Mouse (Mus musculus): ENCODE results near the gene Lrba. TPM values are rescaled to one million over a fixed set of nuclear protein-coding genes. Genes with fewer than 3 reads are reported as not detected.

The Lrba gene
- total and polyA plus RNA-seq, 3 experiments: 12.3 to 22.6 (median 13.8) TPM

GRCm38 (mm10) chr3:86343261-86343660 is 118.8 kb downstream of the Lrba start:
- no peak for DNase-seq (ENCODE audit: extremely low read depth)
- H3K9ac ChIP-seq (ENCODE audit: insufficient read depth, low read depth): no peak overlapping the region
- H3K79me2 ChIP-seq (replicated peaks; ENCODE audit: control insufficient read depth, extremely low read depth, insufficient read depth, poor library complexity, severe bottlenecking): no peaks in the 10 kb centered on the region
- in situ Hi-C loops (cut with MboI; ENCODE audit: low pct_ligation_motif_present, low pct_unique_long_range_greater_than_20kb, low sequenced_read_pairs): no loop called here
- no peak for TF ChIP-seq HCFC1 (IDR thresholded peaks at IDR 0.05; ENCODE audit: low read depth, low read length)
- TF ChIP-seq MXI1 (IDR thresholded peaks at IDR 0.05; ENCODE audit: low read depth, low read length): no peak
- peaks cover 2 to 3% of the 10 kb centered on the region in 2 experiments for H3K36me3 ChIP-seq (replicated peaks in 1 of 2; ENCODE audit: control insufficient read depth in 1 of 2, insufficient read depth in 1 of 2, low read length in 1 of 2)
- H3K27me3 ChIP-seq (replicated peaks): no peaks in the 10 kb centered on the region
- no peak overlapping the region for H3K27ac ChIP-seq (ENCODE audit: insufficient read depth, low read depth)
- no peaks in the 10 kb centered on the region for H3K9me3 ChIP-seq (replicated peaks; ENCODE audit: low read length)
- H3K4me1 ChIP-seq (ENCODE audit: control insufficient read depth in 1 of 2, insufficient read depth in 2 of 2): no peaks in the 10 kb centered on the region
- no peak overlapping the region for H3K4me3 ChIP-seq (replicated peaks in 1 of 3; ENCODE audit: low read depth in 2 of 3, low read length in 2 of 3, poor library complexity in 1 of 3)
- dilution Hi-C loops (cut with MboI; ENCODE audit: extremely low pct_ligation_motif_present, extremely low pct_unique_long_range_greater_than_20kb, low sequenced_read_pairs): no loop called here
- no peak overlapping the region for H3K4me2 ChIP-seq (ENCODE audit: insufficient read depth, low read depth, poor library complexity, severe bottlenecking)

- Histone ChIP-seq H3K4me2 (ENCODE audit: insufficient read depth, low read depth, poor library complexity, severe bottlenecking) (no peak overlapping the region), H3K27ac (ENCODE audit: insufficient read depth, low read depth) (no peak overlapping the region), H3K9ac (ENCODE audit: insufficient read depth, low read depth) (no peak overlapping the region), H3K79me2 (replicated peaks; ENCODE audit: control insufficient read depth, extremely low read depth, insufficient read depth, poor library complexity, severe bottlenecking) (no peaks in the 10 kb centered on the region), H3K4me3 (replicated peaks in 1 of 3; ENCODE audit: low read depth in 2 of 3, low read length in 2 of 3, poor library complexity in 1 of 3) (no peak overlapping the region), H3K36me3 (replicated peaks in 1 of 2; ENCODE audit: control insufficient read depth in 1 of 2, insufficient read depth in 1 of 2, low read length in 1 of 2) (peaks cover 4 to 6% of the 10 kb centered on the region in 2 experiments), H3K9me3 (replicated peaks; ENCODE audit: low read length) (no peaks in the 10 kb centered on the region), H3K4me1 (ENCODE audit: control insufficient read depth in 1 of 2, insufficient read depth in 2 of 2) (no peaks in the 10 kb centered on the region), H3K27me3 (replicated peaks) (no peaks in the 10 kb centered on the region)
- TF ChIP-seq RAD21 (IDR thresholded peaks at IDR 0.05; ENCODE audit: low read depth, low read length) (no peak), UBTF (IDR thresholded peaks at IDR 0.05; ENCODE audit: low read depth, low read length) (no peak), MYC (IDR thresholded peaks at IDR 0.05; ENCODE audit: low read depth, low read length) (no peak), MXI1 (IDR thresholded peaks at IDR 0.05; ENCODE audit: low read depth, low read length) (no peak), MEF2A (IDR thresholded peaks at IDR 0.05; ENCODE audit: borderline replicate concordance, low read depth, low read length) (no peak), NELFE (IDR thresholded peaks at IDR 0.05; ENCODE audit: low read depth, low read length) (no peak), ZC3H11A (IDR thresholded peaks at IDR 0.05; ENCODE audit: low read depth, low read length) (no peak), KAT2A (IDR thresholded peaks at IDR 0.05; ENCODE audit: insufficient replicate concordance, low read length) (no peak), JUN (IDR thresholded peaks at IDR 0.05; ENCODE audit: insufficient read depth, low read depth, low read length) (no peak), CTCF (conservative IDR thresholded peaks at IDR 0.05 in 1 of 2, IDR thresholded peaks at IDR 0.05 in 1 of 2; ENCODE audit: low read depth in 2 of 2, low read length in 2 of 2) (no peak), PAX5 (IDR thresholded peaks at IDR 0.05; ENCODE audit: low read length) (no peak), ETS1 (conservative IDR thresholded peaks at IDR 0.05; ENCODE audit: low read depth, low read length) (no peak), ELF1 (IDR thresholded peaks at IDR 0.05; ENCODE audit: low read depth, low read length) (no peak), EP300 (IDR thresholded peaks at IDR 0.05; ENCODE audit: low read length) (no peak), ZMIZ1 (IDR thresholded peaks at IDR 0.05; ENCODE audit: low read depth, low read length) (no peak), MAX (IDR thresholded peaks at IDR 0.05; ENCODE audit: low read length) (no peak), MAZ (IDR thresholded peaks at IDR 0.05; ENCODE audit: low read depth, low read length) (no peak), USF1 (IDR thresholded peaks at IDR 0.05; ENCODE audit: low read depth, low read length) (no peak), POLR2A (IDR thresholded peaks at IDR 0.05; ENCODE audit: low read depth, low read length) (no peak), IRF4 (IDR thresholded peaks at IDR 0.05; ENCODE audit: low read depth, low read length) (no peak)
- DNase-seq (ENCODE audit: extremely low read depth): no peak
- dilution Hi-C loops (cut with MboI; ENCODE audit: extremely low pct_ligation_motif_present, extremely low pct_unique_long_range_greater_than_20kb, low sequenced_read_pairs): no loop called here
- in situ Hi-C loops (cut with MboI; ENCODE audit: low pct_ligation_motif_present, low pct_unique_long_range_greater_than_20kb, low sequenced_read_pairs): loop anchor here (25.0 kb wide), 1 partner anchor 400 kb away; no protein-coding TSS in a partner anchor
Measured at GRCm38 (mm10) chr3:86362486-86362885, 138.0 kb downstream of the Lrba start.

All from CH12.LX (cell line).